Mouse (Mus musculus): ENCODE results near the gene Csnk1d. TPM values are rescaled to one million over a fixed set of nuclear protein-coding genes. Genes with fewer than 3 reads are reported as not detected.

Csnk1d gene
- polyA plus RNA-seq, 1 experiment from 2014 or later, result 78.9 TPM

- 91% methylated on average over 13 of the region's 13 CpGs for WGBS
Measured at GRCm38 (mm10) chr11:120962050-120962771, 28.9 kb downstream of the Csnk1d start.

GRCm38 (mm10) chr11:120961594-120961993, 29.5 kb downstream of the Csnk1d start:
- no peak overlapping the region for H3K4me2 ChIP-seq (replicated peaks; ENCODE audit: low read depth, low read length)
- no peaks in the 10 kb centered on the region for H3K4me1 ChIP-seq (ENCODE audit: control insufficient read depth, insufficient read depth, low read length)
- ATAC-seq (ENCODE audit: low FRiP score, low TSS enrichment), result no peak
- WGBS, result 92% methylated on average over 7 of the region's 7 CpGs
- no peak overlapping the region for H3K27ac ChIP-seq (ENCODE audit: low read depth, low read length)
- no peaks in the 10 kb centered on the region for H3K9me3 ChIP-seq (ENCODE audit: control insufficient read depth, low read length)
- peaks cover 93% of the 10 kb centered on the region for H3K36me3 ChIP-seq (ENCODE audit: control insufficient read depth, insufficient read depth, low read length)
- H3K9ac ChIP-seq (ENCODE audit: low read depth, low read length), result no peak overlapping the region
- H3K27me3 ChIP-seq (ENCODE audit: control insufficient read depth, insufficient read depth, low read length), result no peaks in the 10 kb centered on the region
- H3K4me3 ChIP-seq (ENCODE audit: low read length), result no peak overlapping the region

More at GRCm38 (mm10) chr11:120962050-120962771, 28.9 kb downstream of the Csnk1d start:
- no peak overlapping the region for H3K4me3 ChIP-seq (ENCODE audit: low read length)
- H3K27ac ChIP-seq (ENCODE audit: low read depth, low read length), result no peak overlapping the region
- ATAC-seq (ENCODE audit: low FRiP score, low TSS enrichment), result no peak
- H3K4me2 ChIP-seq (replicated peaks; ENCODE audit: low read depth, low read length), result no peak overlapping the region
- no peaks in the 10 kb centered on the region for H3K27me3 ChIP-seq (ENCODE audit: control insufficient read depth, insufficient read depth, low read length)
- peaks cover 93% of the 10 kb centered on the region for H3K36me3 ChIP-seq (ENCODE audit: control insufficient read depth, insufficient read depth, low read length)
- no peaks in the 10 kb centered on the region for H3K9me3 ChIP-seq (ENCODE audit: control insufficient read depth, low read length)
- H3K9ac ChIP-seq (ENCODE audit: low read depth, low read length), result no peak overlapping the region
- no peaks in the 10 kb centered on the region for H3K4me1 ChIP-seq (ENCODE audit: control insufficient read depth, insufficient read depth, low read length)

- Histone ChIP-seq H3K36me3 (ENCODE audit: control insufficient read depth, insufficient read depth, low read length) (peaks cover 91% of the 10 kb centered on the region), H3K27me3 (ENCODE audit: control insufficient read depth, insufficient read depth, low read length) (no peaks in the 10 kb centered on the region), H3K9me3 (ENCODE audit: control insufficient read depth, low read length) (no peaks in the 10 kb centered on the region), H3K9ac (ENCODE audit: low read depth, low read length) (no peak overlapping the region), H3K4me2 (replicated peaks; ENCODE audit: low read depth, low read length) (no peak overlapping the region), H3K4me1 (ENCODE audit: control insufficient read depth, insufficient read depth, low read length) (no peaks in the 10 kb centered on the region), H3K27ac (ENCODE audit: low read depth, low read length) (no peak overlapping the region), H3K4me3 (ENCODE audit: low read length) (no peak overlapping the region)
- no peak for ATAC-seq (ENCODE audit: low FRiP score, low TSS enrichment)
- 68% methylated on average over 1 of the region's 1 CpGs for WGBS
Measured at GRCm38 (mm10) chr11:120960248-120960647, 30.9 kb downstream of the Csnk1d start.

GRCm38 (mm10) chr11:120959564-120959963, 31.6 kb downstream of the Csnk1d start:
- ATAC-seq (ENCODE audit: low FRiP score, low TSS enrichment), result no peak
- no peaks in the 10 kb centered on the region for H3K4me1 ChIP-seq (ENCODE audit: control insufficient read depth, insufficient read depth, low read length)
- no peaks in the 10 kb centered on the region for H3K9me3 ChIP-seq (ENCODE audit: control insufficient read depth, low read length)
- H3K4me2 ChIP-seq (replicated peaks; ENCODE audit: low read depth, low read length), result no peak overlapping the region
- no peak overlapping the region for H3K27ac ChIP-seq (ENCODE audit: low read depth, low read length)
- H3K36me3 ChIP-seq (ENCODE audit: control insufficient read depth, insufficient read depth, low read length), result peaks cover 84% of the 10 kb centered on the region
- no peak overlapping the region for H3K4me3 ChIP-seq (ENCODE audit: low read length)
- H3K9ac ChIP-seq (ENCODE audit: low read depth, low read length), result no peak overlapping the region
- H3K27me3 ChIP-seq (ENCODE audit: control insufficient read depth, insufficient read depth, low read length), result no peaks in the 10 kb centered on the region
- 77% methylated on average over 3 of the region's 3 CpGs for WGBS

GRCm38 (mm10) chr11:120959066-120959465, 32.1 kb downstream of the Csnk1d start:
- Histone ChIP-seq H3K4me3 (ENCODE audit: low read length) (no peak overlapping the region), H3K4me1 (ENCODE audit: control insufficient read depth, insufficient read depth, low read length) (no peaks in the 10 kb centered on the region), H3K9ac (ENCODE audit: low read depth, low read length) (no peak overlapping the region), H3K4me2 (replicated peaks; ENCODE audit: low read depth, low read length) (no peak overlapping the region), H3K27ac (ENCODE audit: low read depth, low read length) (no peak overlapping the region), H3K9me3 (ENCODE audit: control insufficient read depth, low read length) (no peaks in the 10 kb centered on the region), H3K36me3 (ENCODE audit: control insufficient read depth, insufficient read depth, low read length) (peaks cover 79% of the 10 kb centered on the region), H3K27me3 (ENCODE audit: control insufficient read depth, insufficient read depth, low read length) (no peaks in the 10 kb centered on the region)
- ATAC-seq (ENCODE audit: low FRiP score, low TSS enrichment), result no peak
- WGBS, result 86% methylated on average over 18 of the region's 18 CpGs

- H3K4me3 ChIP-seq (ENCODE audit: low read length), result no peak overlapping the region
- ATAC-seq (ENCODE audit: low FRiP score, low TSS enrichment), result no peak
- H3K36me3 ChIP-seq (ENCODE audit: control insufficient read depth, insufficient read depth, low read length), result peaks cover 67% of the 10 kb centered on the region
- H3K9ac ChIP-seq (ENCODE audit: low read depth, low read length), result no peak overlapping the region
- H3K9me3 ChIP-seq (ENCODE audit: control insufficient read depth, low read length), result no peaks in the 10 kb centered on the region
- H3K4me2 ChIP-seq (replicated peaks; ENCODE audit: low read depth, low read length), result no peak overlapping the region
- no peaks in the 10 kb centered on the region for H3K4me1 ChIP-seq (ENCODE audit: control insufficient read depth, insufficient read depth, low read length)
- H3K27ac ChIP-seq (ENCODE audit: low read depth, low read length), result no peak overlapping the region
- 62% methylated on average over 15 of the region's 15 CpGs for WGBS
- H3K27me3 ChIP-seq (ENCODE audit: control insufficient read depth, insufficient read depth, low read length), result no peaks in the 10 kb centered on the region
Measured at GRCm38 (mm10) chr11:120957731-120958257, 33.3 kb downstream of the Csnk1d start.

- Histone ChIP-seq H3K4me2 (replicated peaks; ENCODE audit: low read depth, low read length) (no peak overlapping the region), H3K9ac (ENCODE audit: low read depth, low read length) (no peak overlapping the region), H3K4me3 (ENCODE audit: low read length) (no peak overlapping the region), H3K27me3 (ENCODE audit: control insufficient read depth, insufficient read depth, low read length) (no peaks in the 10 kb centered on the region), H3K36me3 (ENCODE audit: control insufficient read depth, insufficient read depth, low read length) (peaks cover 59% of the 10 kb centered on the region), H3K9me3 (ENCODE audit: control insufficient read depth, low read length) (no peaks in the 10 kb centered on the region), H3K27ac (ENCODE audit: low read depth, low read length) (no peak overlapping the region), H3K4me1 (ENCODE audit: control insufficient read depth, insufficient read depth, low read length) (no peaks in the 10 kb centered on the region; the same call in 1 of the 2 replicates)
- 64% methylated on average over 8 of the region's 8 CpGs for WGBS
- no peak for ATAC-seq (ENCODE audit: low FRiP score, low TSS enrichment)
Measured at GRCm38 (mm10) chr11:120957052-120957451, 34.1 kb downstream of the Csnk1d start.

- 96% methylated on average over 8 of the region's 8 CpGs for WGBS
- H3K36me3 ChIP-seq (ENCODE audit: control insufficient read depth, insufficient read depth, low read length), result peaks cover 46% of the 10 kb centered on the region
- no peak overlapping the region for H3K9ac ChIP-seq (ENCODE audit: low read depth, low read length)
- no peak overlapping the region for H3K27ac ChIP-seq (ENCODE audit: low read depth, low read length)
- no peak overlapping the region for H3K4me3 ChIP-seq (ENCODE audit: low read length)
- H3K4me2 ChIP-seq (replicated peaks; ENCODE audit: low read depth, low read length), result no peak overlapping the region
- peaks cover 4% of the 10 kb centered on the region; the same call in 1 of the 2 replicates for H3K4me1 ChIP-seq (ENCODE audit: control insufficient read depth, insufficient read depth, low read length)
- no peak for ATAC-seq (ENCODE audit: low FRiP score, low TSS enrichment)
- H3K27me3 ChIP-seq (ENCODE audit: control insufficient read depth, insufficient read depth, low read length), result no peaks in the 10 kb centered on the region
- no peaks in the 10 kb centered on the region for H3K9me3 ChIP-seq (ENCODE audit: control insufficient read depth, low read length)
Measured at GRCm38 (mm10) chr11:120955701-120956100, 35.4 kb downstream of the Csnk1d start.

GRCm38 (mm10) chr11:120954936-120955335, 36.2 kb downstream of the Csnk1d start:
- Histone ChIP-seq H3K4me1 (ENCODE audit: control insufficient read depth, insufficient read depth, low read length) (peaks cover 11% of the 10 kb centered on the region), H3K9me3 (ENCODE audit: control insufficient read depth, low read length) (no peaks in the 10 kb centered on the region), H3K4me2 (replicated peaks; ENCODE audit: low read depth, low read length) (no peak overlapping the region), H3K27me3 (ENCODE audit: control insufficient read depth, insufficient read depth, low read length) (no peaks in the 10 kb centered on the region), H3K4me3 (ENCODE audit: low read length) (no peak overlapping the region), H3K9ac (ENCODE audit: low read depth, low read length) (no peak overlapping the region), H3K27ac (ENCODE audit: low read depth, low read length) (no peak overlapping the region), H3K36me3 (ENCODE audit: control insufficient read depth, insufficient read depth, low read length) (peaks cover 39% of the 10 kb centered on the region)
- WGBS, result 85% methylated on average over 5 of the region's 5 CpGs
- ATAC-seq (ENCODE audit: low FRiP score, low TSS enrichment), result no peak

Measured in kidney, embryonic 14.5 days (tissue).